Mouse (Mus musculus) layer of hippocampus, adult 9-10 months (tissue): ENCODE results near the gene Ahctf1.
"Not testable (repeated sequence)": the region's sequence is repeated elsewhere in the genome, so short reads cannot be mapped to it uniquely, and the experiment has no call there.

Source experiments
- DNase-seq: peaks from one replicate; pipeline ENCODE4 v3.0.0; 2022; ENCODE audit warnings: low spot score

Gene Ahctf1

DNA sequence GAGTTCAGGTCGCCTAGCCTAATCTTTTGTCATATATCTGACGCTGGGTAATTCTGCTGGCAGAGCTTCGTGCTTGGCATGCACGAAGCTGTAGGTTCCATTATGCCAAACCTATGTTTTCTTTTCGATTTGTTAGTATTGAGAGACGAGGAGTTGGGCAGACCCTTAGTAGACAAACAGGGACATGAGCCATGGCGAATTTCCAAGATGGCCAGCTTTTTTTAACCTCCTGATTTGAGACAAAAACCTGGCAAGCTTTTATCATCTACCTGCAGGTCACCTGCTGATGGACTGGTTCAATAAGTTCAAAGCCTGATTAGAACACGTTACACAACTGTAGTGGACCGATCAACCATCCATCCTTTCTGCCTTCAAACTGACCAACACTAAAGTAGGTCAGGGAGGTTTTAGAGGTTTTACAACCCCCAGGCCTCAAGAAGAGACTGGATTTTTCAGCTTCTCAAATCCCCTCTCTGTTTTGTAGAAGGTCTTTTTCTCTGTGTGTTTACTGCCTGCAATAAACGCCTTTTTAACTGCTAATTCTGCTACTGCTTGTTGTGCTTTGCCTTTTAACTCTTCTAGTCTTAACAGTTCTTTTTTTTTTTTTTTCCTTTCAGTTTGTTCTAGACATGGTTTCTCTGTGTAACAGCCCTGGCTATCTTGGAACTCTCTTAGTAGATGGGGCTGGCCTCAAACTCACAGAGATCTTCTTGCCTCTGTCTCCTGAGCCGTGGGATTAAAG, 831 bp upstream of the Ahctf1 start:
- DNase-seq = no peak

DNA sequence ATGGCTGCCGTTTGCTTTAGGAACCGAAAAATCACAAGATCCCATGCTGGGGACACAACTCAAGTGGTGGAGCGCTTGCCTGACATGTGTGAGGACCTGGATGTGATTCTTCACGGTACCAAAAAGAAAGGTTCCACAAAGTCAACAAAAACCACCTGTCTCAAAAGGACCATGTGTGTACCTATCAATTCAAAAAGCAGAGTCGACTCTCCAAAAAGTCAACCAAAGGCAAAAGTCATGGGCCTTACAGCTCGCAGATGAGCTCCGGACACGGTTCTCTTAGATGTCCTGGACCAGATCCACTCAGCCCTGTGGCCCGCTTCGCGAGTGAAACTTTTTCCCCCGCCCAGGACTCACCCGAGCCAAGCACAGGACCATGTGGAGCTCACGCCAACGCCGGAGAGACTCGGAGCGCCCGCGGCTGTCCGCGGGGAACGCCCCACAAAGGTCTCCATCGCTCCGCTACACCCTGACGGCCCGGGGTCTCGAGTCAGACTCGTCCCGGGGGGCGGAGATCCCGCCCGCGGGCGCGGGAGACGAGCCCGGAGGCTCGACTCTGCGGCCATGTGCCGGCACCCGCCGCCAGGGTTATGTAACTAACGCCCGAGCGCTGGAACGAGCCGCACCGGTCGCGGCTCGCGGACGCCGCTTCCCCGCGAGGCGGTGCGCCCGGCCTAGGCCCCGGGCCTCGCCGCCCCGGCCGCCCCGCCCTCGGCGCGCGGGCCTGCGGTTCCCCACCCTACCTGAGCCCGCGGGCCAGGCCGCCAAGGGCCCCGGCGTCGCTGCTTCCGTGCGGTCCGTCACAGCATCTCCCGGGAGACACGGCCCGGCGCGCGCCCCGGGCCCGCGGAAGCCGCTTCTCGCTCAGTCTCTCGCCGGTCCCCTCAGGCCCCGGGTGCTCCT, 619 bp downstream of the Ahctf1 start, which contains the start of gene Gm10518:
TSS of gene Gm10518 (plus strand) at position 767 of the 903 bp plus-strand sequence.
- DNase-seq = no peak

DNA sequence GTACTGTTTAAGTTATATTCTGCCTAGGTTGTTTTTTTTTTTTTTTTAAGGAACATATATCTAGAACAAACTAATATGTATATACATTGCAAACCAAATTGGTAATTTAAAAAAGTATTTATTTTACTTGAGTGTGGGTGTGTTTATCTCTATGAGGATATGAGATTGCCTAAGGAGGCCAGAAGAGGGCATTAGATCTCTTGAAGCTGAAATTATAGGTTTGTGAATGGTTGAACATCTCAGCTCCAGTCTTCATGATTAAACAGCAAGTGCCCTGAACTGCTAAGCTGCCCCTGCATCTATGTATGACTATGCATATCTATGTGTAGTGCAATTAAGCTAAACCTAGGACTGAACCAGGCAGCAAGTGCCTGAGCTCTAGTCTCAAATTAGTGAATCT, 4.7 kb downstream of the Ahctf1 start:
- no peak for DNase-seq

DNA sequence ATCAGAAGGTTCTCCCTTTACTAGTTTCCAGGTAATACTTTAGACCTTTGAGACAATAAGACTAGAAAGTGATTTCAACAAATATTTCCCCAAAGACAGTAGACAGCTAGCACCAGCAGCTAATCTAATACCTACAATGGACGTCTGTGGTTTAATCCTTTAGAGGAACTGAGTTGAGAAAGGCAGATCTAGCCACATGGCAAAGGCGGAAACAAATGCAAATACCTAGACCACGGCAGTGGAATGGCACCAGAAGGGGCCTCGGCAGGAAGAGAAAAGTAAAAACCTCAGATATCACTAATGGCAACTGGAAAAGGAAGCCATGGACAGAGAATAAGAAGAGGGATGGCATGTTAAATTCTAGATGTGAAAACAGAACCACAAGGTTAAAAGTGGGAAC, 16.2 kb downstream of the Ahctf1 start:
- no peak for DNase-seq

DNA sequence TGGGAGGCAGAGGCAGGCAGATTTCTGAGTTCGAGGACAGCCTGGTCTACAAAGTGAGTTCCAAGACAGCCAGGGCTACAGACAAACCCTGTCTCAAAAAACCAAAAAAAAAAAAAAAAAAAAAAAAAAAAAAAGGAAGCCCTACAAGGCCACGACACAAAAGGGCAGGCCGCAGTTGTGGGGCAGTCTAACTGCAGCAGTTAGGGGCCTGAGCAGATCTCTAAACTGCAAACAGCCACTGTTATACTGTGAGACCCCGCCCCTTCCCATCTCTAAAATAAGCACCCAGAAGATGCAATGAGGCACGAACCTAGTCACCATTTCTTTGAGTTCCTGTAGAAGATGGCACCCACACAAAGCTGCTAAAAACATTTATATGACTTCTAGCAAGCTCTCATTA, 18.0 kb downstream of the Ahctf1 start:
- DNase-seq = no peak

DNA sequence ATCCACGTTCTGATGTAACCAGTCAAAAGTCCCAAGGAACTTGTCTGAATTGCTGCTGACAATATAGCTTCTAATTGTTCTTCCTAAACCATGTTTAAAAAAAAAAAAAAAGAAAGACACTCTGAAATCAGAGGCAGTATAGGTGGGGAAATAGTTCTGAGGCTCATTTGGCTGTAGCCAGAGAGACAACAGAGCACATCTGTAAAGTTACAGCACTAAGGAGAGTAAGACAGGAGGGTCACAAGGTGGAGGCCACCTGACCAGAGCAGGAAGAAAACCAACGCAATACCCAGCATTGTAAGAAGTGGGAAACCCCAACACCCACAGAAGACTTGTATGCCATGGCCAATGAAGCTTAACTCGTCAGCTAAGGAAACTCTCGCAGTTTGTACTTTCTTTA, 19.4 kb downstream of the Ahctf1 start:
- DNase-seq = no peak

DNA sequence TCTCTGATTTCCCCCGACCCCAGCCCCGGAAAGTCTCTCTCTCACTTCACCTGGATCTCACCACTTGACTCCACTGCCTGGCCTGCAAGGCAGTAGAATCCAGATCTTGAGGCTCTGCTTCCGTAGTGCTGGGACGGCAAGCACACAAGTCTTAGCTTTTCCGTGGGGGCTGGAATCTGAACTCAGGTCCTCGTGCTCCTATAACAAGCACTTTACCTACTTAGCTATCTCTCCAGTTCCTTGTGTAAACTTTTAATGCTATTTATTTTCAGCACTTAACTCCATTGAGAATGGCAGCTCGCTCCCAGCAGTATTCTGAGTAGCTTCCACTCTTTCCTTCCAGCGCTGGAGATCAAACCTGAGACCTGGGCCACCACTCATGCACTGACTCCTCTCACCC, 26.6 kb downstream of the Ahctf1 start:
- no peak for DNase-seq

DNA sequence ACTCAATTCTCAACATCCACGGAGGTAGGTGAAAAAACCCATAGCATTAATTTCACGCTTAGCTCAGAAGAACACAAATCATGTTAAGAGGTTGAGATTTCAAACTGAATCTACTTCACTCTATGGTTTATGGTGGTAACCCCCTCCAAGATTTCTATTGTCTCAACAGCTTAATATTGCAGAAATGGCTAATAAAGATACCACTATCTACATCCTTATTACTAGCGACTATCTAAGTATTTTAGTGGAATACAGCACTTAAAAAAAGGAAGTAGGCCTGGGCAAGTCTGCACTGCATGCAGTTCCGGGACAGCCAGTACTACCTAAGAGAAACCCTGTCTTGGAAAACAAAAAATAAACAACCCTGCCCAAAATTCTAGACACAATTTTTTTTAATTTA, 42.9 kb downstream of the Ahctf1 start:
- no peak for DNase-seq

DNA sequence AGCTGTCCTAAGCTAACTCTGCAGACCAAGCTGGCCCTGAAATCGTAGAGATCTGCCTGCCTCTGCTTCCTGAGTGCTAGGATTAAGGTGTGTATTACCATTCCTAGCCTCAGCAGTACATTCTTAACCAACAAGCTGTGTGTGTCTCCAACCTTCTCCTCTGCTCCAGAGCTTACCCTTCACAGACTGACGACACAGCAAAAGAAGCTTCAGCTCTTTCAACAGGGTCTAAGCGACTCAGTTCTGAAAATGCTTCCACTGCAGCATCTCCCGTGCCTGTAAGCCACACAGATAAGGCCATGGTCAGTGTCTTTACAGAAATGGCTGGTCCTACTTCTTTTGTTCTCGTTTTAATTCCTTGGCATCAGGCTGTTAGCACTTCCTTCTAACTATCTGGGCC, 43.4 kb downstream of the Ahctf1 start:
- no peak for DNase-seq

DNA sequence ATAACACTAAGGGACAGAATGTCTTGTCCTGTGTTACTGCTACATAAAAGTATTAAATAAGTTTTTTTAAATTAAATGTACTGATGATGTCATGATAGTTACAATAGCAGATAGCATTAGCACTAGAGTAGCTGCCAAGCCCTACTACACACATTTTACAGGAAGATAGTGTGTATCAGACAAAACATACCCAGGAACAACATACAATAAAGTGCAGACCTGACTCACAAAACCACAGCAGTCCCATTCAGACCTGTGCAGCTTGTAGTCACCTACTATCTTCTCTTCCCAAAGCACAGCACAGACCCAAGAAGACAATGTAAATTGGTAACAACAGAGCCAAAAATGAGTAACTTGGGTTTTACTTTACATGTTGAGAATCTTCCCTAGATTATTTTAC, 47.0 kb downstream of the Ahctf1 start:
- DNase-seq = no peak

DNA sequence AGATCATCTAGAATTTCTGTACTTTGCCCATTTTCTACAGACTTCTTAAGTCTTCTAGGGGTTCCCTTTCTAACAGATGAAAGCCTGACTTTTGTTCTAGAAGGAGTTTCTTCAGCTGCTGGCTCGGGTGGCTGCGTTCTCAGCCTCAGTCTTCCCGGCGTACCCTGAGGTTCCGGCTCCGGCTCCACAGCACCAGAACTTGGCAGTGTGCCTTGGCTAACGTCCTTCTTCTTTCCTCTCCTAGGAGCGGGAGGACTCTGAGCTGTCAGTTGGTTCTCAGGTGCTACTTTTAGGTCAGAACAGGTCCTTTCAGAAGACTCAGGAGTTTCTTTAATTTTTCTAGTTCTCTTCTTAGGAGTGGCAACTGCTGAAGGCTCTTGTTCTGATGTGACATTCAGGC, 50.5 kb downstream of the Ahctf1 start:
- DNase-seq = no peak

DNA sequence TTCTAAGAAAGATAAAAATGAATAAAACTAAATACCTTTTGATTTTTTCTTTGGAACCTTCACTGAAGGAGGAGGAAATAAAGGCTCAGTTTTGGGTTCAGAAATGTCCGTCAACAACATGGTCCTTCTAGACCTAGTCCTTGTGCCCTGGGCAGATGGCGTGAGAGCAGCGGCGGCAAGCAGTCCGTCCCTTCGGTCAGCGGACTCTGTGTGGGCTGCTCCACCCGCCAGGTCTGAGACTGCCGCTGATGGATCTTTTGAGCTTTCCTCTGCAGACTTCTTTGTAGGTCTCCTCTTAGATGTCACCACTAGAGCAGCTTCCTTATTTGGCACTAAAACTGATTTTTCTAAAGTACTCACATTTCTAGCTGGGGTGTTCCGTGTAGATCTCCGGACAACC, 51.2 kb downstream of the Ahctf1 start:
- DNase-seq = no peak

DNA sequence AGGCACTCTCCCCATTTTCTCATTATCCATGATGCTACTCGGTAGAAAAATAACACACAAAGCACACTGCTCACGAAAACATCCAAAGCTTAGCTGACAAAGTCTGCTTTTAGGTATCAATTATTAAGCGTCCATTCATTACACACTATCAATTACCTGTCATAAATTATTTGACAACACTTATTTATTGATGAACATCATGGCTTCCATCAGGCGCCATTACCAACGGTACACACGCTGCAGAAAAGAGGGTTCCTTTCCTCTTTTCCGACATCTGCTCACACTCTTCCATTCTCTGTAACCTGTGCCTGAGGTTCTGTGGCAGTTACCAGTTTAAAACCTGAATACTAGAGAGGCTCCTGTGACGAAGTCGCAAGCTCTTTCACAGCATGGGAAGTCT, 58.3 kb downstream of the Ahctf1 start, which contains the start of gene Kif28:
TSS of gene Kif28 (minus strand) at position 101 of the 400 bp plus-strand sequence.
- no peak for DNase-seq

DNA sequence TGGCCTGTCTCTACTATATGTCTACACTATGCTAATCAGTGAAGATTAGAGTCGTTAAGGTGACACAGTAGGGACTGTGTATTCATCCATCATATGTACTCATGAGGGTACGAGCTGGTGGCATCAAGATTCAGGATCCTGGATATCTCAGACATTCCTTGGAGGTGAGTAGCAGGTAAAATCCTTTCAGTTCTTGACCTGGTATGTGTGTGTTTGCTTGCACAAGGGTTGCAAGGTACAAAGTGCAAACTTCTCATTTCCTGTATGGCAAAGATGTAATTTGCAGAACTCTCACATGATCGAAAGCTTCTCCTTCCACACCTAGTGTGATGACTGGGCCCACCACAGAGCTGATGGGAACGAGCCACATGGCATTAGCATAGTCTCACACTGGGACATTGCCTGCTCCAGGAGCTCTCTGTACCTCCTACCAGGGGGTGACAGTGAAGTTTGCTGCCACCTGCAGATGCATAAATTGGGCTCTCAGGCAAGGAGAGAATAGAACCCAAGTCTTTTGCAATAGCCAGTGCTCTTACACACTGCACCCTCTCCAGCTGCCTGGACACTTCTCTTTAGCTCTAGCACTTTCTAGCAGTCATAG, 59.8 kb downstream of the Ahctf1 start:
- no peak for DNase-seq

DNA sequence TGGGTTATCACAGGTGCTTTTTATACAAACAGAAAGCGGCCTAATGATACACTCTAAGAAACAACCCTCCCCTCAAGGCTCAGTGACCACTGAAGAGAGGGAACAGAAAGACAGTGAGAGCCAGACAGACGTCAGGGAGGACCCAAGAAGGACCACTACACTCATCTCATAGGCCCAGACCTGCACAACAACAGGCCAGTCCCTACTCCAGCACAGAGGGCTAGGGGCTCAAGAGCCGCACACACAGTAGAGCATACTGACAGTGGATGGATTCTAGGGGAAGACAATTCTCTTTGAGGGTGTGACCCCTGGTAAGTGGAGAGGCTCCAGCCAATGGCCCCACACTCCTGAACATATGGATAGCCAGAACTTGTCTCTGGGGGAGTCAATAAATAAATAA, 67.0 kb downstream of the Ahctf1 start:
- DNase-seq = no peak

DNA sequence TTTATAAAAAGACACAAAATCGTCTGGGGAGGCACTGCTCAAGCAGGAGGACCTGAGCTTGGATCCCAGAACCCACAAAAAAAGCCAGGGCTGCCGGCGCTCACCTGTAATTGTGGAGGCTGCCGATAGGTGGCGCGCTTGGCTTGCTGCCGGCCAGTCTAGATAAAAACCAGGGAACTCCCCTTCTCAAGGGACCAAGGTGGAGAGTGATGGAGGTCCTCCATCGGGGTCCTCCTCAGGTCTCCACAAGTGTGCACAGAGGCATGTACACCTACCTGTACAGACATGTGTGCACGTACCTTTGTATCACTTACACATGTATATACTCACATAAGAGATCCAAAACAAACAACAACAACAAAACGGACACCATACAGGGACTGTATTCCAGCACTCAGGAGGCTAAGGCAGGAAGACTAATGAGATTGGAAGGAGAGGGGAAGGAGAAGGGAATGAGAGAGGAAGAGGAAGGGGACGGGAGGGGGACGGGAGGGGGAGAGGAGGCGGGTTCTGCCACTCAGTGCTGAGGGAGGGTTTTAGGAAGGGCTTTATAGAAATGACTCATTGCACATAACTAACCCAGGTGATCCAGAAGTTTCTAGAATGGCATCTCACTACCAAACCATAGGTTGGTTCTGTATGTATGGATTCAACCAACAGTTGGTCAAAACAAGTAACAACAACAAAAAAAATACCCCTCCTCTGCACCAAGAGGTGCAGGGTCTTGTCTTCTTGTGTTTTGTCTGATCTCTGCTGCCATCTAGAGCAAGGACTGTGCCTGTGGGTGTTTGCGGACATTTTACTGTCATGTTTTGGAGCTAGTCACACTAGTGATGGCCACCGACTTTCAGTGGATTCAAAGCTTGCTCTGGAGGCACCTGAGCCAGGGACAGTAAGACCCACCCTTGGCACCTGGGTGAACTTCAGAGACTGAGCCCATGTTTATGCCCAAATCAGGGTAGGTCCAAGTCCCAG, 68.7 kb downstream of the Ahctf1 start:
- DNase-seq = peak; percentile 40

DNA sequence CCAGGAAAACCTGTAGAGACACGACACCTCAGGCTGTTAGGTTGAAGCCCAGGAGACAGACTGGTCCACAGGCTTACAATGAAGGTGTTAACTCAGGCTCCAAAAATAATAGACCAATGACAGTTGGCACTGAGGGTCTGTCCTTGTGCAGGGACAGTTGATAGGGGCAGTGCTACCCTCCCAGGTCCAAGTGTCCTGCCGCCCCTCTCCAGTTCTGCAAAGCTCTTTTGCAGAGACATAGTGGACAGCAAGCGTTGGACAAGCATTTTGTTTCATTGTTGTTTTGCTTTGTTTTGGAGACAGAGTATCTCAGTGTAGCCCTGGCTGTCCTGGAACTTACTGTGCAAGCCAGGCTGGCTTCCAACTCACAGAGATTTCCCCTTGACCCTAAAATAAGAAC, 72.1 kb downstream of the Ahctf1 start:
- DNase-seq = no peak

DNA sequence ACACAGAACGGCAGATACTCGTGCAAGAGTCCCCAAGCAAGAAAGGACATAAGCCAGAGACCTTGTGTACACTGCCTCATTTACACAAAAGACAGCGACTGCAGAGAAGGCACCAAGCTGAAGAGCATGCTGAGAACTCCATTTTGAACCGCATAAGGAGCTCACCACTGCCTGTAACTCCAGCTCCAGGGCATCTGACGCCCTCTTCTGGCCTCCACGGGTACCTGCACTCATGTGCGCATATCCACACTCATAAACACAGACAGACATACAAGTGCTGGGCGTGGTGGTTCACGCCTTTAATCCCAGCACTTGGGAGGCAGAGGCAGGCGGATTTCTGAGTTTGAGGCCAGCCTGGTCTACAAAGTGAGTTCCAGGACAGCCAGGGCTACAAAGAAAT, 74.8 kb downstream of the Ahctf1 start:
- no peak for DNase-seq

DNA sequence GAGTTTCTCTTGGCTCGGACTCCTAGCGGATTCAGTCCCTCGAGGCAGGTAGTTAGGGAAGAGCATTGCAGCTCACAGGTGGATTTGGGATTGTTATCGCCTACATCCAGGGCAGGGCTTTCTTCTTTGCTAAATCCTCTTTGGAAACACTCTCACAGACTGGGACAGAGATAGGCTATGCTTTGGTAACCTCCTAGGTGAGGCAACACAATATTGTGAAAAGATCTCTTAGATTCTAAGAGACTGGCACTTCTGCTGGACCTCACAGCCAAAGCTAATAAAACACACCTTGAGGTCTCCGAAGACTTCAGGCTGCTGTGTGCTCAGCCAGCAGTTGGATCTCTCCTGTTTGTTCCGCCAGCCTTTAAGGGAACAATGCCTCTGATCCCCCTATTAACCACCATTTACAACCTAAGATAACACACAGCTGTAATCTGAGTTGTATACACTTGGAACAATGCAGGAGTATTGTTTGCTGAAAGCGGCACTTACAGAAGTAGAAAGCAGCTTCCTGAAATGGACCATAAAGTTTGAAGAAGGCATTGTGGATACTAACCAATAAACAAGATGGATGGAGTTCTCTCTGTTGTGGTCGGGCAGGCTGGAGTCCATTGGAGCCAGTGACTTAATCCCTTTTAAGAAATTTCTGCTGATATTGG, 80.5 kb downstream of the Ahctf1 start:
- no peak for DNase-seq

DNA sequence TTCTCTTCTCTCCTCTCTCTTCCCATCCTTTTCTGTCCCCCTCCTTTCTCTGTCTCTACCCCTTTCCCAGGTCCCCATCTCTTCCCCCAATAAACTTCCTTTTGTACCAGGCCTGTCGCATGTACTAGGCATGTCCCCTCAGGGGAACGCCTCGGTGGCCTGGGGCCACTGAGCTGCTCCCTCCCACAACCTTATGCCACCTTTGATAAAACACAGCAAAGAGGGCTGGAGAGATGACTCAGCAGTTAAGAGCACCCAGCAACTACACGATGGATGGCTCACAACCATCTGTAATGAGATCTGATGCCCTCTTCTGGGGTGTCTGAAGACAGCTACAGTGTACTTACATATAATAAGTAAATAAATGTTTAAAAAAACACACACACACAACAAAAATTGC, 87.7 kb downstream of the Ahctf1 start:
- DNase-seq = no peak

DNA sequence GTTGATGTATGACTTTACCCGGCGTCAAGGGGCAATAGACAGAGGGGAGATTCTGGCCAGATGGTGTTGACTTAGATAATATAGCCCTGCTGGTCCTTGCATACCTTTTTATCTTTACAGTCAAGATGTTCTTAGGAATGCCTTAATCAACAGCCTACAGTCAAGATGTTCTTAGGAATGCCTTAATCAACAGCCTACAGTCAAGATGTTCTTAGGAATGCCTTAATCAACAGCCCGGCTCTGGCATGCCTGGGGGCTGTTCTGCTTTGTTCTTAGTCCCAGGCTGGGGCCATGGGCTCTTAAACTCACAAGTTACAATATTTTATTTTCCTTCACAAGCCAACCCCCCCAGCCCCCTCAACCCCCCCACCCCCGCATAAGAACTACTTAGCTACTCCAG, 88.2 kb downstream of the Ahctf1 start:
- DNase-seq = not testable (repeated sequence)
